Mouse (Mus musculus) T-helper 17 cell (primary cell): ENCODE measurements around the gene Clcc1.
"Not testable (repeated sequence)": the region's sequence is repeated elsewhere in the genome, so short reads cannot be mapped to it uniquely, and the experiment has no call there.

Experiments used
- in situ Hi-C, 2 experiments: fragments of 300-600 bp; cut with MboI, MseI; formaldehyde crosslinking; loops; 1 replicate in 1 of 2; 2 replicates in 1 of 2; pipeline ENCODE4 v1.15.1; 2025; ENCODE audit warnings: high pct_unique_total_duplicates in 2 of 2

Clcc1 gene

DNA sequence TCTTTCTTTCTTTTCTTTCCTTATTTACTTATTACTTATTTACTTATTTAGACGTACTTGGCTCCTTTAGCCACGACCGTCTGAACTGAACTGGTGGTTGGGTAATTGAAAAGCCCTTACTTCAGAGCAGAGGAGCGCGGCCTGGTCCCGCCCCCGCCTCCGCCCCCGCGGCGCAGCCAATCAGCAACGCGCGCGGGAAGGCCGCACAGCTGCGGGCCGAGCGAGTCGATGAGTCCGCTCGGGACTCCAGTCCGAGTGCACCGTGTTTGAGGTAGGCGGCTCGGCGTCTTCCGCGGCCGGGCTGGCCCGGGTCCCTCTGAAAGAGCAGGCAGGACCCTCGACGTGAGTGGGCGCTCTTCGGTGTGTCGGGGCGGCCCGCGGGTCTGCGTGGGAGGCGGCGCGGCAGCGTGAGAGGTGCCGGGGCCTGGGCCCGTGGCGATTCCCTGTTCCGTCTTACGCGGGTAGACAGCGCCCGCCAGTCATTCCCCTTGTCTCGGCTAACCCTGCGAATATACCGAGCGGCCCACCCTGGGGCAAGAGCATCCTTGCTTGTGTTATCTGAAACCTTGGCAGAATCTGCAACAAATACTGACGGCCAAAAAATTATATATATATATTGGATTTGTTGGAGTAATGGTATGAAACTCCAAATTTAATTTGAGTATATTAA, at the start of gene Clcc1:
Gene Clcc1 (plus strand): TSS at position 204 of the 670 bp plus-strand sequence.
- in situ Hi-C loops, result no loop called here

DNA sequence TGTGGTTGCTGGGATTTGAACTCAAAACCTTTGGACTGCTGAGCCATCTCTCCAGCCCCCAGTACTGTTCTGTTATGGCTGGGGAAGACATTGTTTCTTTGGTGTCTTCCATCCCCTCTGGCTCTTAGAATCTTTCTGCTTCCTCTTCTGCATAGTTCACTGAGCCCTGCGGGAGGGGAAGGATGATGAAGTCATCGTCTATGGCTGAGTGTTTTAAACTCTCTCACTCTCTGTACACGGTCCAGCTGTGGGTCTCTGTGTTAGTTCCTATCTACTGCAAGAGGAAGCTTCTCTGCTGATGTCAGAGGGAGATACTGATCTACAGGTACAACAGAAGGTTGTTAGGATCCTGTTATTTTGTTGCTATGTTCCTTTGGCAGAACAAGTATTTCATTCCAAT, 44.8 kb upstream of the Clcc1 start:
- in situ Hi-C loops, result no loop called here

DNA sequence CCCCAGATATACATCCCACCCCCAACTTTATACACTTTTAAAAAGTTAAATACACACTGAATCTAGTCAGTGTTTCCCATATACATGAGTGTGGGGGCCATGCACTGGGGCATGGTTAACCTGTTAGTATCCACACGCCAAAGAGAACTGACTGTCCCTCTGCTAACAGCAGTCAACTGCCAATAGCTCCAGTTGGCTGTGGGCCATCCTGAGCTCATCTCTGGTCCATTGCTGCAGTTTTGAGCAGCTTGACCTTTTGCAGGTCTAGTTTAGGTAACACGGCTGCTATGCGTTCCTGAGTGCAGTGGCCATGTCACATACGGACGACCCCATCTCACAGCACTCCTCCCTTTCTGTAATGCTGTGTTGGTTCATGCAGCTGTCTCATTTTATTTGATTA, 19.0 kb upstream of the Clcc1 start:
- in situ Hi-C loops, result no loop called here

DNA sequence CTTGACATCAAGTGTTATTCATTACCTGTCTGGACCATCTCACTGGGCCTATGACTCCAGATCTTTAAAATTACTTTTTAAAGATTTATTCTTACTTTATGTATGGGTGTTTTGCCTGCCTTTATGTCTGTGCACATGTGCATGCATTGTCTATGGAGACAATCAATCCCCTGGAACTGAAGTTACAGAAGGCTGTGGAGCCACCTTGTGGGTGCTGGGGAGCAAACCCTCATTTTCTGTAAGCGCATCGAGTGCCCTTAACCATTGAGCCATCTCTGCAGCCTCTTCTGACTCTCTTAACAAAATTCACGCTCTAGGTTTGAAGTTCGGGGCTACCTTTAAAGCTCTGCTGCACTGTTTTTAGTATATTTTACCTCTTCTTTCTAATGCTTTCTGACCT, 14.3 kb upstream of the Clcc1 start:
- in situ Hi-C loops, result no loop called here

DNA sequence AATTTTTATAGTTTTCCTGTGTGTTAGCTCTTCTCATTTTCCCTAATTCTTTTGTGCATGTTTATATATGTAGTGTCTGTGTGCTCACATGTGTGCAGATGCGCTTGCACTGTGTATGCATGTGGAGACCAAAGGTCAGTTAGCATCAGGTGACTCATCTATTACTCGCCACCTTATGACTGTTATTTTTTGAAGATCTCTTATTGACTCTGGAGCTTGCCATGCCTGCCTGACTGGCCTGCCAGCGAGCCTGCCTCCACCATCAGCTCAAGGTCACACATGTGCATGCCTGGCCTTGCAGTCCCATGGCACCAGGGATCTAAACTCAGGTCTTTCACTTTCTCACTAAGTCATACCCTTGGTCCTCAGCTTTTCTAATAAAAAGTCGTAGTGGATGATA, 12.7 kb upstream of the Clcc1 start:
- in situ Hi-C loops, result no loop called here

DNA sequence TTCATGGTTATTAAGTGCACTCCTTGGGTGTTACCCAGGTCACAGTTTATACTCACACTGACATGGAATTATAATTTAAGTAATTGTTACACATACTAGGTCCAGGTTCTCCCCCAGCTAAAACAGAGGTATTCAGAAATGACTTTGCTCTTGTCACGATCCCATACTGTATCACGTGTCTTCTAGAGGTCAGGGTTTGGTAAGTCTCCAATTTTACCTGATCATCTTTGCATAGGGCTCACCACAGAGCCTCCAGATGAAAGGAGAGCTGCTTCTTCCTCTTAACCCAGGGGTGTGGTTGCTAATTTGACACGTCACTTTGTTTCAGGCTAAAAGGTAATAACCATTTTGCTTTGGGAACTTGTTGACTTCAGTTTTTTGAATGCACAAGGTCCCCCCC, 8.9 kb upstream of the Clcc1 start:
- in situ Hi-C loops, result no loop called here

DNA sequence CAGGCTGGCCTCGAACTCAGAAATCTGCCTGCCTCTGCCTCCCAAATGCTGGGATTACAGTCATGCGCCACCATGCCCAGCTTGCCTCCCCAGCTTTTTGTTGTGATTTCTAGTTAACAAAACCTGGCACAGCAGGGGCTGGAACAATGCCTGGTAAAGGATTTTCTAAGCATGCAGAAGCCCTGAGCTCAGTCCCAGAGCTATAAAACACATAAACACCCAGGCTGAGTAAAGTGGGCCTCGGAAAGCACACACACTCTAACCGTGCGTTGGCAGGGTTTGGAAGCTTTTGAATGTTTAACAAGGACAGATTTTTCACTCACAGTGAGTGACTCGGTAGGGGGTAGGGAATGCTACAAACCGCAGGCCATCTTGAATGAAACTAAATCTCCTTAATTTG, 7.7 kb upstream of the Clcc1 start:
- in situ Hi-C loops, result no loop called here

DNA sequence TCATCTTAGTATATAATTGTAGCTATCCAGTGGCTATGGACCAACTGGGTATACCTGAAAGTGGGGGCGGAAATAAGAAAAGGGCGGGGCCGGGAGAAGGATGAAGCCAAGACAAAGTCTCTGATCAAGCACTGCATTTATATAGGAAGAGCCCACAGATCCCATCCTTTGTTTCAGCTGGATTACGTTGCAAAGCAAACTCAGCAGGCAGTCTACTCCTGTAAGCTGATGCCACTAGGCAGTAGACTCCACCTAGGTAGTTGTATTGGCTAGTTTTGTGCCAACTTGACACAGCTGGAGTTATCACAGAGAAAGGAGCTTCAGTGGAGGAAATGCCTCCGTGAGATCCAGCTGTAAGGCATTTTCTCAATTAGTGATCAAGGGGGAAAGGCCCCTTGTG, 6.0 kb upstream of the Clcc1 start:
- in situ Hi-C loops, result not testable (repeated sequence)

DNA sequence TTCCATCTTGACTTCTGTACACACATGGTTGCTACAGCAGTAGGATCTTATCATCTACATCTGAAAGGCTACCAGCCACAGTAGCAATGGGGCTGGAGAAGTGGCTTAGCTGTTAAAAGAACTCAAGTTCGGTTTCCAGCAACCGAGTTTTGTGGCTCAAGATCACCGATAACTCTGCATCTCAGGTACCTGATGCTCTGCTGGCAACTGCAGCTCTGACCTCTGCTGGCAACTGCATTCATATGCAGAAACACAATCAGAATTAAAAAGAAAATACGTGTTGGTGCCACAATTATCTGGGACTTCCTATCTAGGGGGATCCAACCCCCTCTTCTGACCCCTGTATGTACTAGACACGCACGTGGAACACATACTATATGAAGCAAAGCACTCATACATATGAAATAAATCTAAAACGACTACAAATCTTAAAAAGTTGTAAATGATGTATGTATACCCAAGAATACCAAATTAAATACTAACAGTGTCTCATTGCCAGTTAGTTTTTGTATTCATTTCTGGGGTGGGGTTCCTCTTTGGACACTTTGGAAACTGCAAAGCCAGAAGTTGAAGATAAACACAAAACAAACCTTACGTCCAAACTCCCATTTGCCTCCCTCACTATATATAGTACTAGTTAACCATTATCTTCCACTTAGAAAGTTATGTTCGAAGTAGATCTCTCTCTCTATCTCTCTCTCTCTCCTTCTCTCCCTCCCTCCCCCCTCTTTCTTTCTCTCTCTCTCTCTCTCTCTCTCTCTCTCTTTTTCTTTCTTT, 659 bp upstream of the Clcc1 start:
- in situ Hi-C loops, result no loop called here

DNA sequence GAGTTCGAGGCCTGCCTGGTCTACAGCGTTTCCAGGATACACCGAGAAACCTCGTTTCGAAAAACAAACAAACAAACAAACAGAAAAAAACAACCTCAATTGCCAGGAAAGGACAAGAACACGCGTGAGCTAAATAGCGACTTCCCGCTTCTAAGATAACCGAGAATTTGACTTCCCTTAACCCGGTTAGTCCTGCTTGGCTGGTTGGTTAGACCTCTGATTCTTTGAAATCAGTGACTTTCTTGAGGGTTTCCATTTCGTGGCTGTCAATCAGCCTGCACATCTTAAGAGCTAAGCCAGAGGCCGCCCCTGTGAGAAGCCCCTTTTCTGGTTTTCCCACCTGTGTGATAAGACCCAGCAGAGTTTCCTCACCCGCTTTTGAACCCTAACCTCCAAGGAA, 853 bp downstream of the Clcc1 start:
- in situ Hi-C loops, result no loop called here

DNA sequence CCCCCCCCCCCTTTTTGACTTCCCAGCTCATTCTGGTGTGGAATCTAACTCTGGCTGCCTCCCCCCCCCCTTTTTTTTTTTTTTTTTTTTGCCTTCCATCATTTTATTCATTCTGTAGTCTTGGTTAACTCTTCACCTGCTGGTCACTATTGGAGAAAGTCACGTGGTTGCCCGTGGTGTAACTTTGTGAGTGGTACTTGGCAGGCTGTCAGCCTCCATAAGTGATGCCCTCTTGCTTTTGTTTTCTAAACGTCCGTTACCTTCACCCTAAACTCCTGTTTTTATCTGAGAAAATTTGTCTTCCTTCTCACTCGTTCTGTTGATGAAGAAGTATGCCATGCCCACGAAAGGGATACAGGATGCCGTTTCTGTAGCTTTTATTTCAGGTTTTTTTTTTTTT, 1.8 kb downstream of the Clcc1 start:
- in situ Hi-C loops, result loop anchor here in 1 of 2 experiments (5.0 kb wide), 1 partner anchor 988 kb away; no protein-coding TSS in a partner anchor

DNA sequence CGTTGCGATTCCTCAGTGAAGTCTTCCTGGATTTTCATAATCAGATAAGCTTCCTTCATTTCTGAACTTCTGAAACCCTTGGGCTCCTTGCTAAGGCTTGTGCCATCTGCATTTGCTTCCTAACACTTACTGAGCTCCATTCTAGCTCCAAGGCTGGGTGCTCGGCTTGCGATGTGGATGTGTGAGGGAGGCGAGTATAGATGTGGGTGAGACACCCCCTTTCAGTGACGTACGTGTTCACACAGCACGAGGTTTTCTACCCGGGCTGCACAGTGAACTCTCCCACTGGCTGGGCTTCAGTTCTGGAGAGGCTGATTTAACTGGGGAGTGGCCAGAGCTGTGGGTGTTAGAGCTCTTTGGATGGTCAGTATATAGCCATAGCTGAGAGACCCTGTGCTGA, 4.9 kb downstream of the Clcc1 start:
- in situ Hi-C loops, result loop anchor here in 1 of 2 experiments (5.0 kb wide), 1 partner anchor 991 kb away; no protein-coding TSS in a partner anchor

DNA sequence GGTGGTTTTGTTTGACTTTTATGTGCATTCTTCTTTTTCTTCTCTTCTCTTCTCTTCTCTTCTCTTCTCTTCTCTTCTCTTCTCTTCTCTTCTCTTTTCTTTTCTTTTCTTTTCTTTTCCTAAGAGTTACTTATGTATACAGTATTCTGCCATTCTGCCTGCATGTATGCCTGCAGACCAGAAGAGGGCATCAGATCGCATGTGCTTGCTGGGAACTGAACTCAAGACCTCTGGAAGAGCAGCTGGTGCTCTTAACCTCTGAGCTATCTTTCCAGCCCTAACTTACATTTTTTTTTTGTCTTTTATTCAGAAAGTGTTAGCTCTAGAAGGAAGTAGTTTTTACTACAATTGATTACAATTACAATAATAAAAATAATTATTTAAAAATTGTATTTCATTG, 7.2 kb downstream of the Clcc1 start:
- in situ Hi-C loops, result no loop called here

DNA sequence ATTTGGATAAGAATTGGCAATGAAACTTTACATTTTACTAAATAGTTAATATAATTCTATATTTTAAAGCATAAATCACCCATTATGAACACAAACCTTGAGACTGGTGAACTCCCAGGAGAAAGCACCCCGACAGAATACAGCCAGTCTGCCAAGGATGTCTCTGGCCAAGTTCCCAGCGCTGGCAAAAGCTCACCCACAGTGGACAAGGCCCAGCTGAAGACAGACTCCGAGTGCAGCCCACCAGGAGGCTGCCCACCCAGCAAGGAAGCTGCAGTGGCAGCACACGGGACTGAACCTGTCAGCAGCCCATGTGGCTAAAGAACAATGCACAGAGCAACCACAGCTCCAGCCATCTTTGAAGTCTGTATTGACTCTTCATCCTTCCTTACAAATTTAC, 22.9 kb downstream of the Clcc1 start:
- in situ Hi-C loops, result loop anchor here in 1 of 2 experiments (25.0 kb wide), 1 partner anchor 111 kb away; no protein-coding TSS in a partner anchor

DNA sequence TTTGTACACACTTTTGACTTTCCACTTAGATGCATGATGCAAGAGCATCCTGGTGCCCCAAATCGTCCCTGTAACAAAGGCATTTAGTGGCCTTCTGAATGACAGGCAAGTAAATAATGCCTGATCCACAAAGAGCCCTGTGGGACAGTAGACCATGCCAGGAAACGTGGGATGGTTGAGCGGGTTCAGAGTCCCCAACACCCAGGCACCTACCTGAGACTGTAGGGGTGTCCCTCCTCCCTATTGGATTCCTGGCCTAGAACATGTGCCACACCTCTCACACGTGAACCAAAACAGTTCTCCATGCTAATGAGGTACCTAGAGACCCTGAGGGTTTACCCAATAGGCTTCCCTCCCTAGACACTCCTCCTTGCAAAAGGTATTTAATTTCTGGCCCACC, 27.3 kb downstream of the Clcc1 start:
- in situ Hi-C loops, result loop anchor here in 1 of 2 experiments (10.0 to 25.0 kb wide), 2 partner anchors 106 to 234 kb away; partner anchors contain the start of gene Prpf38b

DNA sequence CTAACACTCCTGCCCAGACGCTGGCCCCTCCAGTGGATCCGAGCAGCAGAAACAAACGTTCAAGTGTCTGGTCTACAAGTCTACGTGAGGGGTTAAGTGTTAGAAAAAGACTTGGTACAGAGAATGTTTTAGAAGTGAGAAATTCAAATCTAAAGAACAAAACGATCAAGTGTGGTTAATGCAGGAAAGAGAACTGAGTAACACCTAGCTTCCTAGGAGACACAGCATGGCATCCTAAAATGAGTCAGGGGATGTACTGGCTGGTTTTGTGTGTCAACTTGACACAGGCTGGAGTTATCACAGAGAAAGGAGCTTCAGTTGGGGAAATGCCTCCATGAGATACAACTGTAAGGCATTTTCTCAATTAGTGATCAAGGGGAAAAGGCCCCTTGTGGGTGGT, 29.9 kb downstream of the Clcc1 start:
- in situ Hi-C loops, result loop anchor here in 1 of 2 experiments (10.0 to 25.0 kb wide), 2 partner anchors 104 to 231 kb away; partner anchors contain the start of gene Prpf38b

DNA sequence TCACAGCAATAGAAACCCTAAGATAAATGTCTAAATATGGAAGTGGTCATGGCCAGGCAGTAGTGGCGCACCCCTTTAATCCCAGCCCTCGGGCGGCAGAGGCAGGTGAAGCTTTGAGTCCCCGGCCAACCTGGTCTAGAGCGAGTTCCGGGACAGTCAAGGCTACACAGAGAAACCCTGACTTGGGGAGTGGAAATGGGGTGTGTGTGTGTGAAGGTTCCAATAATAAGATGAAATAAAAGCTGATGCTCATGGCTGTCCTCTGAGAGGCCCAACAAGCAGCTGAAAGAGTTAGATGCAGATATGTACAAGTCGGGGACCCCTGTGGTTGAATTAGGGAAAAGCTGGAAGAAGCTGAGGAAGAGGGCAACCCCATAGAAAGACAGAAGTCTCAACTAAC, 32.0 kb downstream of the Clcc1 start:
- in situ Hi-C loops, result loop anchor here in 1 of 2 experiments (10.0 to 25.0 kb wide), 2 partner anchors 102 to 229 kb away; partner anchors contain the start of gene Prpf38b

DNA sequence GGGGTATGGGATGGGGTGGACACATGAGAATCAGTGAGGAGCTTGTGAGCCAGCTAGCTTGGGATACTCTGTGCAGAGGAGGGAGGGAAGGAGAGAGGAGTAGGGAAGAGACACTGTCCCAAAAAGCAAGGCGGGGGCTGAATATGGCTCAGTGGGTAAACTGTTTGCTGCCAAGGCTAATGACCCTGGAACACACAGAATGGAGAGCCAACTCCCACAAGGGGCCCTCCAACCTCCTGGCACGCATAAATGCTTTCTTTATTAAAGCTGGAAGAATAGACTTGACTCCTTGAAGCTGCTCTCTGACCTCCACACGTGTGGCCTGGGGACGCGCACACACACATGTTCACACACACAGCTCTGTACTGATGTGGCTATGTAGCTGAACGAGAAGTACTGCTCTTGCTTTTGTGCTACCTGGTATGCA, 35.3 kb downstream of the Clcc1 start:
- in situ Hi-C loops, result loop anchor here in 1 of 2 experiments (10.0 to 25.0 kb wide), 2 partner anchors 98 to 226 kb away; partner anchors contain the start of gene Prpf38b

DNA sequence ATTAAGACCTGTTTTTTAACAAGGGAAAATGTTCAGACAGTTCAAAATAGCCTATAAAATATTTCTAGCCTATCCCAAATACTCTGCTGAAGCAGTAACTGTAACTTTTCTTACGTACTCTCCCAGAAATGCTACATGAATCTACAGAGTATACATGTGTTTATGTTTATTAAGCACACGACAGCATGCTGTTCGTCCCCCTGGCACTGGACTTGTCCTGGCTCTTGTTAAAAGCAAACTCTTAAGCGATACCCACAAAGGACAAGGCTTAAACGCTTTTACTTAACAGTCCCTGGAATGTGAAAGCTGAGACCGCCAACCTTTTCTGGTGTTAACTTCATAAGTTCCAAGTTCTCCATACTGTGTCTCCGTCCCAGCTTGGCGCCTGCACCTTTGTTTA, 35.7 kb downstream of the Clcc1 start:
- in situ Hi-C loops, result loop anchor here in 1 of 2 experiments (10.0 to 25.0 kb wide), 2 partner anchors 98 to 225 kb away; partner anchors contain the start of gene Prpf38b

DNA sequence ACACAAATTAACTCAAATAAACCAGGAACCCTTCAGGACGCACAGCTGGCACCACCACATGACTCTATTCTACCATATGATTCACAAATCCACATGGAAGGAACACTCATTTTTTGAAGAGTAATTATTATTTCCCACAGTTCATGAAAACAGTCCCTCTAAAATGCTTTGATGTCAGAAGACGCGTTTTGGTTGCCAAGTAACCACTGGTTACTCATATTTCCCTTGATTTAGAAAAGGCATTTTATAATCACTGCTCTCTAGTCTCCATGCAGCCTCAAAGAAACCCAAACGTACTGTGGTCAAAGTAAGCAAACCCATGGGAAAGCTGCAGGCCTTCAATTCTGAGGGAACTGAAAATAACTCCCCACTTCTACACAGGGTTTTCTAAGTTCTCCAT, 36.3 kb downstream of the Clcc1 start:
- in situ Hi-C loops, result loop anchor here in 1 of 2 experiments (10.0 to 25.0 kb wide), 2 partner anchors 97 to 225 kb away; partner anchors contain the start of gene Prpf38b

DNA sequence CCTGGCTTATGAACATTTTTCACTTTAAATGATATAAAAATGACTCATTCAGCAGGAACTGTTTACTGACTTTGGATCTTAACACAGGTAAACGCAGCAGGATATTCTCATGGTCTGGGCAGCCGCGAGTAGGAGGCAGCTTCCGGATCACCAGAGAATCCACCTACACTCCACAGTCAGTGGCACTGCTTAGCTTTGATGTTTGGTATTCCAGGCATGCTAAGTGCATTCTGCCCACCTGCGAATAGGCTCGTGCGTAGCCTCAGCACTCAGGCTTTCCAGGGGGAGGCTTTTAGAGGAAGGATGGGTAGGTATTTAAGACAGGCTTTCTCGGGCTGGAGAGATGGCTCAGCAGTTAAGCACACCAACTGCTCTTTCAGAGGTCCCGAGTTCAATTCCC, 40.6 kb downstream of the Clcc1 start:
- in situ Hi-C loops, result loop anchor here in 1 of 2 experiments (25.0 kb wide), 1 partner anchor 93 kb away; no protein-coding TSS in a partner anchor

DNA sequence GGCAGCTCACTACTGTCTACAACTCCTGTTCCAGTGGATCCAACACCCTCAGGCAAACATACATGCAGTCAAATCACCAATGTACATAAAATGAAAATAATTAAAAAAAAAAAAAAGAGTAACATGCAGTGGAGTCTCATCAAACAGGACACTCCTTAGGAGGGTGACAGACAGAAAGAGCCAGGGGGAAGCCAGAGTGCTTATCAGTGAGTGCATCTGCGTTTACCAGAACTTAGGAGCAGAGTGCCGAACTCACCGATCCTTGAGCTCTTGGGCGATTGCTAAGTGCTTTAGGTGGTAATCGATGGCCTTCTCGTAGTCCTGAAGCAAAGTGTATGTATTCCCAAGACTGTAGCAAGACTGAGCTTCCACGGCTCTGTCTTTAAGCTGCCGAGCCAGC, 44.9 kb downstream of the Clcc1 start:
- in situ Hi-C loops, result loop anchor here (5.0 to 25.0 kb wide), 2 partner anchors 64 to 89 kb away; no protein-coding TSS in a partner anchor
